Mouse (Mus musculus) liver, embryonic 15.5 days (tissue): ENCODE measurements around the gene Gm15262. TPM values are rescaled to one million over a fixed set of nuclear protein-coding genes. Genes with fewer than 3 reads are reported as not detected.

Source experiments
- polyA plus RNA-seq: library from polyadenylated mRNA; unstranded; fragments of >200 nt; fragmentation: Nextera tagmentation; extraction: Ambion mirVana; gene quantifications from 2 replicates; pipeline ENCODE4 v1.2.1, GENCODE M21; 2015

Gm15262 gene
- polyA plus RNA-seq, 1 experiment from 2014 or later = not detected

Other genes with a start within 250 kb of the Gm15262 start
- 0.55 and 0.59 TPM in 2 replicates for gene Scml2, start 170.3 kb upstream of the Gm15262 start, polyA plus RNA-seq